Mouse (Mus musculus): ENCODE results near the gene Mcpt2. TPM values are rescaled to one million over a fixed set of nuclear protein-coding genes. Genes with fewer than 3 reads are reported as not detected.

Gene Mcpt2
- polyA plus RNA-seq, 1 experiment from 2014 or later = 0.23 TPM

- ATAC-seq = no peak
- no peak for TF ChIP-seq EP300 (IDR thresholded peaks at IDR 0.05; ENCODE audit: low read depth)
- no peak for TF ChIP-seq CTCF (IDR thresholded peaks at IDR 0.05; ENCODE audit: low read depth)
- Histone ChIP-seq H3K4me1 (ENCODE audit: insufficient read depth) (no peaks in the 10 kb centered on the region), H3K9ac (replicated peaks) (no peak overlapping the region), H3K4me3 (ENCODE audit: low read depth, low read length) (no peak overlapping the region), H3K27ac (ENCODE audit: low read depth) (no peak overlapping the region), H3K4me2 (ENCODE audit: low read depth, low read length) (no peak overlapping the region), H3K27me3 (ENCODE audit: insufficient read depth, low read length) (no peaks in the 10 kb centered on the region), H3K36me3 (replicated peaks; ENCODE audit: insufficient read depth, low read length) (no peaks in the 10 kb centered on the region), H3K9me3 (ENCODE audit: low read length) (no peaks in the 10 kb centered on the region)
- DNase-seq = no peak
- 43% methylated on average over 2 of the region's 2 CpGs for WGBS (ENCODE audit: insufficient replicate concordance)
Observed at GRCm38 (mm10) chr14:56093353-56093752, 51.5 kb downstream of the Mcpt2 start.

Small RNA genes within 50 kb of the gene (microRNA-seq; reads per million reads assigned to microRNA genes)
- not detected for gene Mir6949

Other genes with a start within 250 kb of the Mcpt2 start
- gene Nfatc4, start 218.9 kb upstream of the Mcpt2 start, polyA plus RNA-seq (2015; fragmentation: Nextera tagmentation; extraction: Ambion mirVana) = 0.41 and 0.63 TPM in 2 replicates
- 0.63 and 0.70 TPM in 2 replicates for gene Nynrin, start 188.0 kb upstream of the Mcpt2 start, polyA plus RNA-seq (2015; fragmentation: Nextera tagmentation; extraction: Ambion mirVana)
- 0.29 and 0.40 TPM in 2 replicates for gene Cbln3, start 157.6 kb upstream of the Mcpt2 start, polyA plus RNA-seq (2015; fragmentation: Nextera tagmentation; extraction: Ambion mirVana)
- gene Khnyn, start 157.1 kb upstream of the Mcpt2 start, polyA plus RNA-seq (2015; fragmentation: Nextera tagmentation; extraction: Ambion mirVana) = 4.6 and 5.2 TPM in 2 replicates
- 26.2 and 26.9 TPM in 2 replicates for gene Sdr39u1, start 141.7 kb upstream of the Mcpt2 start, polyA plus RNA-seq (2015; fragmentation: Nextera tagmentation; extraction: Ambion mirVana)
- 0.59 and 1.7 TPM in 2 replicates for gene Cma1, start 97.4 kb upstream of the Mcpt2 start, polyA plus RNA-seq (2015; fragmentation: Nextera tagmentation; extraction: Ambion mirVana)
- gene Cma2, start 91.1 kb upstream of the Mcpt2 start, polyA plus RNA-seq (2015; fragmentation: Nextera tagmentation; extraction: Ambion mirVana) = not detected in 2 replicates
- not detected in 2 replicates for gene Mcpt1, start 24.1 kb upstream of the Mcpt2 start, polyA plus RNA-seq (2015; fragmentation: Nextera tagmentation; extraction: Ambion mirVana)
- not detected in 2 replicates for gene Mcpt9, start 11.5 kb upstream of the Mcpt2 start, polyA plus RNA-seq (2015; fragmentation: Nextera tagmentation; extraction: Ambion mirVana)
- gene Mcpt4, start 20.3 kb downstream of the Mcpt2 start, polyA plus RNA-seq (2015; fragmentation: Nextera tagmentation; extraction: Ambion mirVana) = 0.26 and 0.51 TPM in 2 replicates
- gene Mcpt8, start 43.2 kb downstream of the Mcpt2 start, polyA plus RNA-seq (2015; fragmentation: Nextera tagmentation; extraction: Ambion mirVana) = 13.3 and 19.0 TPM in 2 replicates
- gene Ctsg, start 60.5 kb downstream of the Mcpt2 start, polyA plus RNA-seq (2015; fragmentation: Nextera tagmentation; extraction: Ambion mirVana) = 38.6 and 41.3 TPM in 2 replicates
- gene Gzme, start 78.6 kb downstream of the Mcpt2 start, polyA plus RNA-seq (2015; fragmentation: Nextera tagmentation; extraction: Ambion mirVana) = not detected in 2 replicates
- not detected in 2 replicates for gene Gzmd, start 90.6 kb downstream of the Mcpt2 start, polyA plus RNA-seq (2015; fragmentation: Nextera tagmentation; extraction: Ambion mirVana)
- not detected in 2 replicates for gene Gzmg, start 117.5 kb downstream of the Mcpt2 start, polyA plus RNA-seq (2015; fragmentation: Nextera tagmentation; extraction: Ambion mirVana)
- gene Gzmn, start 132.6 kb downstream of the Mcpt2 start, polyA plus RNA-seq (2015; fragmentation: Nextera tagmentation; extraction: Ambion mirVana) = not detected in 2 replicates
- not detected in 2 replicates for gene Gzmf, start 169.4 kb downstream of the Mcpt2 start, polyA plus RNA-seq (2015; fragmentation: Nextera tagmentation; extraction: Ambion mirVana)
- gene Gzmc, start 192.6 kb downstream of the Mcpt2 start, polyA plus RNA-seq (2015; fragmentation: Nextera tagmentation; extraction: Ambion mirVana) = 0.17 and 0.25 TPM in 2 replicates
- 7.2 and 7.9 TPM in 2 replicates for gene Gzmb, start 220.2 kb downstream of the Mcpt2 start, polyA plus RNA-seq (2015; fragmentation: Nextera tagmentation; extraction: Ambion mirVana)